Mouse (Mus musculus) bone marrow, adult 2 months (tissue): ENCODE measurements around the gene Tbc1d10b. TPM values are rescaled to one million over a fixed set of nuclear protein-coding genes. Genes with fewer than 3 reads are reported as not detected.
A peak's percentile ranks its signal among the peaks of the same experiment; 100 is the strongest.

Source experiments
- H3K27ac ChIP-seq: fragments of 200-500 bp; 2 replicates; pipeline ENCODE4 v1.5.1; 2012; ENCODE audit warnings: low read depth, mild to moderate bottlenecking, control low read depth, inconsistent platforms, low read length; ENCODE audit not compliant: control insufficient read depth, poor library complexity, insufficient read depth
- H3K4me1 ChIP-seq: fragments of 200-500 bp; 2 replicates; pipeline ENCODE4 v1.6.1; 2011; ENCODE audit warnings: low read length; ENCODE audit not compliant: control insufficient read depth, insufficient read depth
- H3K4me3 ChIP-seq: fragments of 200-500 bp; replicated peaks from 2 replicates; pipeline ENCODE3; 2011; ENCODE audit warnings: mild to moderate bottlenecking, low read depth, low read length, control low read depth; ENCODE audit not compliant: control insufficient read depth
- CTCF ChIP-seq: fragments of 200-500 bp; IDR thresholded peaks from 2 replicates; pipeline ENCODE4 v1.5.1; 2011; ENCODE audit warnings: low read length, control low read depth; ENCODE audit not compliant: control insufficient read depth, insufficient read depth
- POLR2A ChIP-seq: fragments of 200-500 bp; IDR thresholded peaks from 2 replicates; pipeline ENCODE4 v1.6.1; 2011; ENCODE audit warnings: low read depth, mild to moderate bottlenecking, control low read depth, low read length, borderline replicate concordance; ENCODE audit not compliant: control insufficient read depth
- WGBS: fragments of 180-500 bp; shearing (Covaris S2); methylation state at CpG from one replicate; pipeline ENCODE4 v1.1.7; 2018; 5-methylcytosine and 5-hydroxymethylcytosine counted together
- polyA plus RNA-seq: library from polyadenylated mRNA; stranded (reverse); fragments of >200 nt; gene quantifications from 2 replicates; pipeline ENCODE4 v1.2.4, GENCODE M21; 2011; ENCODE audit warnings: low replicate concordance; ENCODE audit not compliant: missing spikeins, insufficient read depth, insufficient read length

Gene Tbc1d10b
- polyA plus RNA-seq, 1 experiment: 84.9 TPM

- no peaks in the 10 kb centered on the region; the same call in 1 of the 2 replicates for H3K4me1 ChIP-seq
- H3K4me3 ChIP-seq: peak overlapping the region; percentile 86
- WGBS: 10% methylated on average over 32 of the region's 33 CpGs
- TF ChIP-seq POLR2A: no peak
- TF ChIP-seq CTCF: no peak
- H3K27ac ChIP-seq: peak overlapping the region; percentile 78
These were observed 36.6 kb upstream of the Tbc1d10b start for GRCm38 (mm10) chr7:127244658-127245510.

DNA sequence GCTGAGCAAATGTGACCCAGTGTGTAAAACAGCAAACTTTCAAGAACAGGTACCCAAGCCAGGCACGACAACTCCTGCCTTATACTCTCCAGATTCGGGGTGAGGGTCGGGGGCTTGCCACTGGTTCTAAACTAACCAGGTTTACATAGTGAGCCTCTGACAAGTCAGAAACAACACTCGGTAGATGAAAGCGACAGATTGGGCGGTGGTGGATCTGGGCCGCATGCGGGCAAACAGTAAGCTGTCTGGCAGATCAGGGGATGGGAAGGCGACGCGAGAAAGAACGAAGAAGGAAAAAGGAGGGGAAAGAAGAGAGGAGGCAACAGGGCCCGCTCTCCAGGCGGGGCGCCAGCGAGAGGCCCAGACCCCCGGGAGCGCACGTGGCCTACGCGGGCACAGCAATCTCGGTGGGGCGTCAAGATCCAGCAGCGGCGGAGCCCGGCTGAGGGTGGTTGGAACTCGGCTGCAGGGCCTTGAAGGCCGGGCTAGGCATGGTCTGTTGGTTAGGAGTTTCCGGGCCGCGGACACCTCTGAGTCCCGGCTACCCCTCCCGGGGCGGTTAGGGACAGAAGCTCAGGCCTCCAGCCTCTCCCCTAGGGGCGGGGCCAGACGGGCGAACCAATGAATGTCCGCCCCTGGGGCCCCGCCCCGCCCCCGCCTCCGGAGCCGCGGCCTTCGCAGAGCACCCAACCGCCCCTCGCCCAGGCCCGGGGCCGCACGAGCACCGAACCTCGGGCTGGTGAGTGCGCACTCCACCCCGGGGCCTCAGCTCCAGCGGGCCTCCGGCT, 35.8 kb upstream of the Tbc1d10b start, which contains the start of gene Zfp771:
Zfp771 (plus strand) TSS at position 405 of the 788 bp plus-strand sequence.
- TF ChIP-seq POLR2A: peak; percentile 74; the same call in 1 of the 2 replicates
- no peak for TF ChIP-seq CTCF
- Histone ChIP-seq H3K4me1 (no peaks in the 10 kb centered on the region; the same call in 1 of the 2 replicates), H3K4me3 (peak within 1 kb of the TSS; percentile 86), H3K27ac (peak within 1 kb of the TSS; percentile 90)
- 2% methylated on average over 54 of the region's 56 CpGs for WGBS

GRCm38 (mm10) chr7:127243361-127243867, 35.1 kb upstream of the Tbc1d10b start:
- TF ChIP-seq CTCF (no peak), POLR2A (no peak)
- 45% methylated on average over 2 of the region's 2 CpGs for WGBS
- H3K4me3 ChIP-seq: no peak overlapping the region
- no peaks in the 10 kb centered on the region; the same call in 1 of the 2 replicates for H3K4me1 ChIP-seq
- peak overlapping the region; percentile 90 for H3K27ac ChIP-seq

GRCm38 (mm10) chr7:127234777-127235176, 26.5 kb upstream of the Tbc1d10b start:
- Histone ChIP-seq H3K27ac (no peak overlapping the region), H3K4me1 (no peaks in the 10 kb centered on the region), H3K4me3 (no peak overlapping the region)
- WGBS: 93% methylated on average over 2 of the region's 2 CpGs
- TF ChIP-seq POLR2A: no peak

DNA sequence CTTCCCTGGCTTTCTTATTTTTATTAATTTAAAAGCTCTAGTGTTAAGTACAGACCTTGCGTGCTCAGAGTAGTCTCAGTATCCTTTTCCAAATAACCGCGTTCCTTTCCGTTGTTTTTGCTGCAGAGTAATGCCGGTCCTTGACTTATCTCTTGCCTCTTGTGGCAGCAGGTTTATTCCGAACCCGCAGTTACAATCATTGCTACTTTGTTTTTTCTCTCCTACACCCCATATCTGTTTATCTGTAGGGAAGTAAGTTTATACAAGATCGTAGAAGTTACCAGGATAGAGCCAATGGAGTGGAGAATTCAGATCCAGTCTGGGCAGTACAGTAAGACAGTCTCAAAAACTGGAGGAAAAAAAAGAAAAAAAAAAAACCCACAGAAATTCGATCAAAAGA, 25.5 kb upstream of the Tbc1d10b start:
- Histone ChIP-seq H3K4me3 (no peak overlapping the region), H3K27ac (no peak overlapping the region; the same call in 1 of the 2 replicates), H3K4me1 (no peaks in the 10 kb centered on the region)
- TF ChIP-seq POLR2A (no peak), CTCF (no peak)
- 3% methylated on average over 9 of the region's 9 CpGs for WGBS

GRCm38 (mm10) chr7:127233368-127233749, 25.1 kb upstream of the Tbc1d10b start:
- peak overlapping the region; percentile 89 for H3K27ac ChIP-seq
- under 1% methylated on average over 27 of the region's 27 CpGs for WGBS
- no peak for TF ChIP-seq POLR2A
- TF ChIP-seq CTCF: peak; percentile 7; the same call in 1 of the 2 replicates
- peak overlapping the region; percentile 68 for H3K4me3 ChIP-seq
- H3K4me1 ChIP-seq: no peaks in the 10 kb centered on the region

DNA sequence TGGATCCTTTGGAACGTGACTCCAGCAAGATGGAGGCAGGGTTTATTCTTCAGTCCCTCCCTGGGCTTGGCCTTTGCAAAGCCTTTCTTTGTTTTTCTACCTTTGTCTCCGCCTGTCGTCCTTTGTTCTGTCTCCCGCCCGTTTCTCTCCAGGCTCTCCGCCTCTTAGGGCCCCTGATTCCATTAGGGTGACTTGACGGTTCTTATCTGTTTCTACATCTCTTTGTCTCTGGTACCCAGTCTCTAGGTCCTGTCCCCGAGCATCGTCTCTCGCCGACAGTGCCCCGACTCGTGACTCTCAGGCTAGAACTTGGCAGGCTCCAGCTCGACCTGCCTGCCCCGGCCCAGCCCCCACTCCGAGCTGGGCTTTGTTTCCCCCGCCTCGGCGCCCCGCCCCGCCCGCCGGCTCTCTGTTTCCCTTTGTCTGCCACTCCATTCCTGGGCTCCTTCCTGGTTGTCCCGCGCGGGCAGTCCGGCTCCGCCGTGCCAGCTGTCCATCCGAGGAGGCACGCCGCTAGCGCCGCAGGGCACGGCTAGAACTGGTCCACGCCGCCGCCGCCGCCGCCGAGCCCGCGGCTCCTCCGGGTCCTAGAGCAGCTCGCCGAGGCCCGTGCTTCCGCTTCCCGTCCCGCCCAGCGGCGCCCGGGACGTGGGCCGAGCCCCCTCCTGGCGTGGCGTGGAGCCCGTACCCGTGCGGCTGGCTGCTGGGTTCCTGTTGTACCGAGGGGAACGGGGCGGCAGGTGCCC, 24.5 kb upstream of the Tbc1d10b start, which contains the start of the genes Zfp553 and Sept1:
Zfp553 (plus strand) TSS at position 440 of the 746 bp plus-strand sequence.
Sept1 (minus strand) TSS at position 509 of the 746 bp plus-strand sequence.
- Histone ChIP-seq H3K4me3 (peak within 1 kb of the TSS; percentile 68), H3K27ac (peak within 1 kb of the TSS; percentile 89), H3K4me1 (no peaks in the 10 kb centered on the region)
- TF ChIP-seq CTCF (no peak), POLR2A (peak; percentile 37; the same call in 1 of the 2 replicates)
- under 1% methylated on average over 64 of the region's 64 CpGs for WGBS
